Mouse (Mus musculus) left cerebral cortex, postnatal 4 days (tissue): ENCODE results near the gene Prex1. TPM values are rescaled to one million over a fixed set of nuclear protein-coding genes. Genes with fewer than 3 reads are reported as not detected.

ENCODE experiments used
- DNase-seq: peaks from one replicate; pipeline ENCODE4 v3.0.0-alpha.2; 2022
- intact Hi-C: fragments of 180-260 bp; cut with DNase I; formaldehyde crosslinking; loops from one replicate; pipeline ENCODE4 v1.15.1; 2025
- total RNA-seq, 2 experiments: library from RNA; stranded (reverse); gene quantifications; 2 replicates each; pipeline ENCODE4 v1.2.3; 2021

The Prex1 gene
- total RNA-seq, 2 experiments from 2014 or later = 56.7 to 56.9 TPM

DNA sequence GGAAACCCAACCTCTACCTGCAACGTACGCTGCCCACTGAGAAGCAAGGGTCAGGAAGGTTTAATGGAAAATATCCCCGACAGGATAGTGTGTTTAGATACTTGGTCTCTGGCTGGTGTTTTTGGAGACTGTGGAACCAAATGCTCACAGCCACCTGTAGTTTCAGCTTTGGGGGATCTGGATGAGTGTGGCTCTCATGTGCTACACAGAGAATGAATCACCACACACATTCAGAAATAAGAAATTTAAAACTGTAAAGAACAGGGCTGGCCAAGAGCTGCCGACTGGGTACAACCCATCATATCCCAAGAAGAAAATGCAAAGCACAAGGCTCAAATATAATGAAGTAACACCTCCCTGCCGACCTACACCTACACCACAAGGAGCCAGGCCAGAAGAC, 73.9 kb downstream of the Prex1 start:
- intact Hi-C loops = no loop called here
- no peak for DNase-seq

DNA sequence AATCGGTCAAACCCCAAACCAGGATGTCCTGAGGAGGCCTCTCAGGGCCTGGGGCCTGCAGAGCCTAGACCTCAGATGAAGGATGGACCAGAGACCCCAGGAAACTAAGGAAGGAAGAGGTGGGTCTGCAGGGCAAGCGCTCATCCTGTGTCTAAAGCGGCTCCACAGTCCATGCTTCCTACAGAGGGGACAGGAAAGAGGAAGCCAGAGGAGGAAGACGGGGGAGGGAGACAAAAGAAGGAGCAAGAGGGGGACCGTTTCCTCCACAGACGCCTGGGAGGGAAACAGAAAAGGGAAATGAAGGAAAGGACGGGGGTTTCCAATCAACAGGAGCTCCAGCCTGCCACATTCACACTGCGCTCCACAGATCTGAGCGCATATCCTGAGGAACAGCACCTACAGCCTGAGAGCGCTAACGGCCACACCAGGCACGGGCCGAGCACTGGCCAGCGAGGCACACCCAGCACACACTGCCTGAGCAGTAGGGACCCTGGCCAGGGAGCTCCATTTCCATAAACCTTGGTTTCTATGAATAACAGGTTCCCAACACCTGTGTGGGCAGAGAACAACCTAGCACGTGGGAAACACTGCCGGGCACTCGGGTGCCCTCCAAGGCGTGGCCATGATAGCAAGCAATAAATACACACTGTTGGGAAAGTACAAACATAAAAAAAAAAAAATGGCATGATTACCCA, 74.5 kb downstream of the Prex1 start:
- DNase-seq = no peak
- intact Hi-C loops = no loop called here

GRCm38 (mm10) chr2:166638079-166638800, 75.4 kb downstream of the Prex1 start:
- intact Hi-C loops = no loop called here
- no peak for DNase-seq

DNA sequence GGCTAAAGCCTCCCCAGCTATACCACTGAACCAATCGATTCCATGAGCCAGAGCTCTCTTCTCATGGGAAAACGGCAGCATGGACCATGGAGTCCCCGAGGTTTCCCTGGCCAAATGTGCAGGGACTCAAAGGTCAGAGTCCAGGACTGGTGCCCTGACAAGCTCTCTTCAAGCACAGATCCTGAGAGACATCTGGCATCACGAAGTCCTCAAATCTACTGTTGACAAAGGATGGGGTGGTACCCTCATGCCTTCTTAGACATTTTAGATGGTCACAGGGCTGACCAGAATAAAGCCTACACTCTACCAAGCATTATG, 76.0 kb downstream of the Prex1 start:
- no peak for DNase-seq
- intact Hi-C loops = no loop called here

DNA sequence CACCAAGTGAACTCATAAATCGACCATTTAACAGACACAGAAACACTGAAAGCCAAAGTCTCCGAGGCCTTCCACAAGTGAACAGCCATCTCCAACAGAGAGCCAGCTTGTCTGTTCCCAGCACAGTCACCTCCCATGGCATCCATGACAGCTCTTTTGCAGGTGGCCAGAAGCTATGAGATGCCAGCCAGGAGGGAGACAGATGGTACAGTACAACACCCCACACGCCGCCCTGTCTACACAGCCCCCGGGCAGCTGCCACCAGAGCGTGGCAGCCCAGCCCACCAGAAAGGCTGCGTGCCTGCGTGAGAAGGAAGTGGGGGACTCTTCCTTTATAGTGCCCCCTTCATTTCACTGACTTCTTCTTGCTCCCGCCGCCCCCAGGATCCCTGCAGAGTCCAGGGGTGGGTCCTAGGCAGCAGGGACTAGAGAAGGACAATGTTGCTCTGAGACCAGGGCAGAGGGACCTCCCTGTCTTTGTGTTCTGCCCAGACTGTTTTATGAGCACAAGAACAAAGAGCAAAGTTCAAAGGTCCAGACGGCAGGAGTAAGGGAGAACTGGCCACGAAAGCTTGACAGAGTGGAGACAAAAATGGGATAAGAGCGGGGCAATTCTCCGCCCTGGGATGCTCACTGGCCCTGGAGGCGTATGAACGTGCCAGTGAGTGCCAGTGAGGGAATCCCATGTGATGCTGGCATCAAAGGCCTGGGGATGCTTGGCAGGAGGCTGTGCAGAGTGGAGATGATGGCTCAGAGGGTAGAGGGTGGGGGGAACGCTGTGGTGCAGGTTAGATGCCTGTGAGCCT, 76.6 kb downstream of the Prex1 start:
- intact Hi-C loops = no loop called here

DNA sequence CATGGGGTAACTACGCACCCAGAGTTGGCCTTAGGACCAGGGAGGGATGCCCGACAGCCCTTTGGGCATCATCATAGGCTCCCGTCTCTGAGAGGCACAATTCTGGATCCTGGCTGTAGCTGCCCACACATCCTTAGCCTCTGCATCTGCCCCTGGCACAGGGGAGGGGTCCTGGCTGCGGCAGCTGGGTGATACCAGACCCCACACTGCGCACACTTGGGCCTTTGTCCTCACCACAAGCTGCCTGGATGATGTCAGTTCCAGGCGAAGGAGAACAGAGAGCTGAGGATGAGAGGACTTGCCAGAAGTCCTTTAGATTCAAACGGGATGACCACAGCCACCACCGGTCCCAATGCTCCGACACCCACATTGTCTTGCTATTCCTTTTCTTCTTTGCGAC, 78.1 kb downstream of the Prex1 start:
- intact Hi-C loops = no loop called here
- peak; percentile 60 for DNase-seq

More for the DNA sequence above, 76.6 kb downstream of the Prex1 start:
- DNase-seq = peak; percentile 79

DNA sequence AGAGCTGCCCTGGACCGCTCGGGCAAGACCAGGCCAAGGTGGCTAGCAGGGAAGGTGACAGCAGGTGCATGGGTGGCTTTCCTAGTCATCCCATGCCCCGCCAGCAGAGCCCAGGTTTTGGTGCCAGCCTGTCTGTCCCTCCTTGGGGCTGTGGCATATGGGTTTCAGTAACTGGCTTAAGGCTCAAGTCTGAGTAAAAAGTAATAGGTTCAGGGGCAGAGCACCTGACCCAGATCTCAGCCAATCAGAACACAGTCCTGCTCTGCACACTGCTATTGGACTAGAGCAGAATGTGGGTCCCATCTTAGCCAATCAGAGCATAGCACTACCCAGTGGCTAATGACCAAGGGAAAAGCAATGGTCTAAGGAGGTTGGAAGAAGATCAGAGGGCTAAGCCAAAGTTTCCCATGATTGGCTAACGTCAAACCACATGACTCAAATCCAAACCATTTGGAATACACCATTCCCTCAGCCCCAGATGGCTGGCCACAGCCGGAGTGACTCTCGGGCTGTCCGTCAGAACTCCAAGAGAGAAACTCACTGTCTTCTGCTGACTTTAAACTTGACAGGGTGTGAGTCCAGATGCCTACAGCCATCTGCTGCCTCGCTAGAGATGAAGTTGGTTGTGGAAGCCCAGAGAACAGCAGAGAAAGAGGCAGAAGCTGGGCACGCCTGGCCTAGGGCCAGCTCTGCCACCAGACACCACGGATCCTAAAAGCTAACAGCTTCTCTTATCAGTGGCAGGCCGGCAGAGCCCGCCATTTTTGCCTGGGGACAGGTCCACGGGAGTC, 80.9 kb downstream of the Prex1 start:
- intact Hi-C loops = no loop called here
- DNase-seq = peak; percentile 70

- intact Hi-C loops = no loop called here
Measured at GRCm38 (mm10) chr2:166631621-166632171, 81.9 kb downstream of the Prex1 start.

GRCm38 (mm10) chr2:166631189-166631588, 82.4 kb downstream of the Prex1 start:
- DNase-seq = no peak
- intact Hi-C loops = no loop called here

More at GRCm38 (mm10) chr2:166631621-166632171, 81.9 kb downstream of the Prex1 start:
- DNase-seq = no peak

- DNase-seq = peak; percentile 42
- intact Hi-C loops = no loop called here
Measured at GRCm38 (mm10) chr2:166629941-166630674, 83.5 kb downstream of the Prex1 start.

DNA sequence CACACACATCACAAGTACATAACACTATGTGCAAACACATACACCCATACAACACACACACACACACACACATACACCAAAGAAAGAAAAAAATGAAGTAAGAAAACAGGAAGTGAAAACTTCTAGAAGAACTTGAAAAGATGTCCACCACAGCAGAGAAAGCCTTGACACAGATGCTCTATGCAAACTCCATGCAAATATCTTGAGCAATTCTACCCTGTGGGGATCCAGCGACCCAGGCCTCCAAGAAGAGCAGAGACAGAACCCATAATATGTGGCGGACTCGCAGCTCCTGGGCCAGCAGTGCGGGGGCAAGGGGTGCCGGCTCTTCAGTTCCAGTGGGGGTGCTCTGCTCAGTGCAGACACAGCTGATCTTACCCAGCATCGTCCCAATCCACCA, 86.1 kb downstream of the Prex1 start:
- no peak for DNase-seq
- intact Hi-C loops = no loop called here

GRCm38 (mm10) chr2:166625219-166625618, 88.4 kb downstream of the Prex1 start:
- intact Hi-C loops = no loop called here
- DNase-seq = no peak

- DNase-seq = peak; percentile 54
- intact Hi-C loops = no loop called here
Measured at GRCm38 (mm10) chr2:166623081-166623567, 90.5 kb downstream of the Prex1 start.

- intact Hi-C loops = no loop called here
- DNase-seq = no peak
Measured at GRCm38 (mm10) chr2:166622590-166622989, 91.0 kb downstream of the Prex1 start.

DNA sequence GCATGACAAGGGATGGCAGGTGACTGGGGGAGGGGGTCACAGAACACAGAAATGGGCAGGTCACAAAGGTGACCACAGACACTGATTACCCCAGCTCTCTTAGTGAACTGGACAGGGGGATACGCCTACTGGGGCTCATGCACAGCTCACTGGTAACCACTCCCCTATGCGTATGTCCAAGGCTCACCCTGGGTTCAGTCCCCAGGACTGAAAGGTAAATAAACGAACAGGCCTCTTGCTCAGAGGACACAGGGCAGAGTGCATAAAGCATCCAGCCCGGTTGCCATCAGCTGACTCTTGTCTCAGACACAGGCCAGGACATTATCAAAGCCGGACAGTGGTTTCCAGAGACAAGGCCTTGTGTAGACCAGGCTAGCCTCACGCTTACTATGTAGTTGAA, 91.6 kb downstream of the Prex1 start:
- intact Hi-C loops = no loop called here

DNA sequence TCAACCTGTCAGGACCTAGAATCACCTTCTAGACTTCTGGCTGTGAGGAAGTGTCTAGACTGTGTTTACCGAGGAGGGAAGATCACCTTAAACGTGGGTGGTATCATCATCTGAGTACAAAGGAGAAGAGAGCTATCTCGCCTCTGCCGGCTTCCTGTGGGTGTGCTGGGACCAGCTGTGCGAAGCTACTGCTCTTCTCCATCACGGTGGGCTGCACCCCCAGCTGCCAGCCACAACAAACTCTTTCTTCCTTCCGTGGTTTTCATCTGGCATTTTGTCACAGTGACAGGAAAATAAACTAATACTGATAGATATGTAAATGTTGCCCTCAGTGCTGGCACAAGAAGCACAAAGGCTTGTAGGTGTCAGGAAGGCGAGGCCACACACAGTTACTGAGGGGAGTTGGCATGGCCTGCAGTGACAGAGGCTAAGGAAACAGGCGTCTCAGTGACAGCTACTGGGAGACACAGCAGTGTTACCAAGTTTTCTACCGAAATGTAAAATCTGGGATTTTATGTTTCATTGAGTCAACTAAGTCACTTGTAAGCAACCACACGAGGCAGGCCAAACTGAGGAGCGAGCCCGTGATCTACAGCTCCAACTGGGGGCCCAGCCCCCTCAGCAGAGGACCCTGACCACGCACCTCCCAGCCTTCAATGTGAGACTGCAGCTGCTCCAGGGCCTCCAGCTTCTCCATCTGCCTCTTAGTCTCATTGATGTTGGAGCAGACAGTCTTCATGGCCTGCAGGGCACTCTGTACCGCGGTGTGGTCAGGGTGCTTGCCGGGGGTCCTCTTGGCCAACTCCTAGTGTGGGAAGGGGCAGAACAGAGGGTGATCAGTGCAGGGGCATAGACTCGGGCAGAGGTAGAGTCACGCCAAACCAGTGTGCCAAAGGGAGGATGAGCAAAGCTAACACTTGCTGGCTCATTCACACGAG, 92.8 kb downstream of the Prex1 start:
- intact Hi-C loops = no loop called here
- DNase-seq = no peak

More for the DNA sequence above, 91.6 kb downstream of the Prex1 start:
- no peak for DNase-seq

DNA sequence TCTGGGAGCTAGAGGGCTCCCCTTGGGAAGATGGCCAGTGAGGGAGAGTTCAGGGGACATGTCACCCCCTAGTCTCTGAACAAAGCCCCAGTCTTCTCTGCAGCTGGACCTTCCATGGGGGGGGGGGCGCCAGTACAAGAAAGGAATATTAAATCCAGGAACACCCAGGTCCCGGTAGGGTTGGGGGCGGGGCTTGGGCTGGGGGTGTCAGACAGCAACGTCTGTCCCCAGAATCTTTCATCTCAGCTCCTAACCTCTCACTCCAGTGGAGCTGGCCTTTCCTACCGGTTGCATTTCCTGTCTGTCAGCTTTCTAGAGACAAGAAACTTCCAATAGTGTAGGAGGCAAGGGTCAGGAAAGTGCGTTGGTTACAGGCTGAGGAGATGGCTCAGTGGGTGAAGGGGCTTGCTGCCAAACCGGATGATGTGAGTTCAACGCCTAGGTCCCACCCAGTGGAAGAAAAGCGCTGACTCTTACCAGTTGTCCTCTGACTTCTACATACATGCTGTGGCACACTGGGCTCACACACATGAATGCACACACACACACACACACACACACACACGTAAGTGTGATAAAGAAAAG, 93.6 kb downstream of the Prex1 start:
- no peak for DNase-seq
- intact Hi-C loops = no loop called here

DNA sequence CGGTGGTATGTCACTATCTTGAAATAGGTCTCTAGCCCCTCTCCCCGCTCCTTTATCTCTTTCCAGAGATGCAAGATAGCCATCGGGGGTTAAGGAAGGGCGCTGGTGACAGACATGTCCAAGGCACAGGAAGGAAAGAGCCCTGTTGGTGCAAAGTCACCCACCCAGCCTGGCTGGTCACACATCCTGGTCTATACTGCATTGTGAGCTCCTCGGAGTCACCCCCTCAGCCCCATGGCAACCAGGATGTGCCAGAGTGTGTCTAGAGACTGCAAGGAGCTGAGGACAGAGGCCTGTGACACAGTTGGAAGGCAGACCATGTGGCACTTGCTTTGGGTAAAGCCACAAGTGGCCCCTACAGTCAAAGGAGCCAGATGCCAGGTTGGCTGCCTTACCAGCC, 94.4 kb downstream of the Prex1 start:
- DNase-seq = no peak
- intact Hi-C loops = no loop called here
